Mouse (Mus musculus) cortical plate, adult 2 months (tissue): ENCODE results near the gene Calu.

ENCODE experiments used
- CTCF ChIP-seq: fragments of 200-500 bp; IDR thresholded peaks from 2 replicates; pipeline ENCODE4 v1.5.1; 2011; ENCODE audit warnings: mild to moderate bottlenecking, control low read depth, low read length; ENCODE audit not compliant: insufficient read depth; ENCODE audit errors: extremely low read depth
- POLR2A ChIP-seq: fragments of 200-500 bp; IDR thresholded peaks from 2 replicates; pipeline ENCODE4 v1.6.1; 2011; ENCODE audit warnings: mild to moderate bottlenecking, low read length, control low read depth; ENCODE audit not compliant: insufficient read depth; ENCODE audit errors: extremely low read depth

- TF ChIP-seq CTCF: no peak
- TF ChIP-seq POLR2A: no peak
Measured at GRCm38 (mm10) chr6:29329514-29329913, 18.4 kb upstream of the Calu start.
